Mouse (Mus musculus): ENCODE results near the gene Acox2. TPM values are rescaled to one million over a fixed set of nuclear protein-coding genes. Genes with fewer than 3 reads are reported as not detected.

Gene Acox2
- total RNA-seq, 2 experiments from 2014 or later: 0.37 TPM; not detected in 1

- intact Hi-C loops (cut with DNase I): no loop called here
- DNase-seq: no peak
Observed at GRCm38 (mm10) chr14:8250141-8250871, 8.8 kb downstream of the Acox2 start.

DNA sequence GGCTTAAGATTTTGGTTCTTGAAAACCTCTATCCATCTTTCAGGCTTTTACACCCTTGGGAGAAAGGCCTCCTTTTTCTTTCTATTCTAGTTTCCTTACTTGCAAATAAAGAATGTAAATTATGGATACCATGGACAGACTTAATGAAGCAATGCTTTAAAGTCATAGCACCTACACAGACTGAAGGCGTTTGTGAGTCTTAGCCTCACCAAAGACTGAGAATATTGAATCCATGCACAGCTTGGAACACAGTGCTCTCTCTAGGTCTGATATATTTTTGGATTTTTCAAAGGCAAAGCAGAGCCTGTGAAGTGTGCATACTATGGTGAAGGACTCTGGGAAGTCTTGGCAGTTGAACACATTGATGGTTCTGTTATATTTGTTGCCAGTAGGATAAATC, 9.9 kb downstream of the Acox2 start:
- intact Hi-C loops (cut with DNase I): no loop called here

GRCm38 (mm10) chr14:8246878-8247277, 12.3 kb downstream of the Acox2 start:
- intact Hi-C loops (cut with DNase I): no loop called here
- no peak for DNase-seq

More for the DNA sequence above, 9.9 kb downstream of the Acox2 start:
- DNase-seq: no peak

GRCm38 (mm10) chr14:8244211-8244611, 14.9 kb downstream of the Acox2 start:
- intact Hi-C loops (cut with DNase I): no loop called here
- DNase-seq: no peak

- intact Hi-C loops (cut with DNase I): no loop called here
- DNase-seq: no peak
Observed at GRCm38 (mm10) chr14:8243136-8243888, 15.8 kb downstream of the Acox2 start.

GRCm38 (mm10) chr14:8242388-8242920, 16.7 kb downstream of the Acox2 start:
- no peak for DNase-seq
- intact Hi-C loops (cut with DNase I): no loop called here

GRCm38 (mm10) chr14:8241816-8242215, 17.3 kb downstream of the Acox2 start:
- intact Hi-C loops (cut with DNase I): no loop called here
- no peak for DNase-seq

- no peak for DNase-seq
- intact Hi-C loops (cut with DNase I): no loop called here
Observed at GRCm38 (mm10) chr14:8233252-8233651, 25.9 kb downstream of the Acox2 start.

GRCm38 (mm10) chr14:8232155-8232910, 26.8 kb downstream of the Acox2 start:
- intact Hi-C loops (cut with DNase I): no loop called here

DNA sequence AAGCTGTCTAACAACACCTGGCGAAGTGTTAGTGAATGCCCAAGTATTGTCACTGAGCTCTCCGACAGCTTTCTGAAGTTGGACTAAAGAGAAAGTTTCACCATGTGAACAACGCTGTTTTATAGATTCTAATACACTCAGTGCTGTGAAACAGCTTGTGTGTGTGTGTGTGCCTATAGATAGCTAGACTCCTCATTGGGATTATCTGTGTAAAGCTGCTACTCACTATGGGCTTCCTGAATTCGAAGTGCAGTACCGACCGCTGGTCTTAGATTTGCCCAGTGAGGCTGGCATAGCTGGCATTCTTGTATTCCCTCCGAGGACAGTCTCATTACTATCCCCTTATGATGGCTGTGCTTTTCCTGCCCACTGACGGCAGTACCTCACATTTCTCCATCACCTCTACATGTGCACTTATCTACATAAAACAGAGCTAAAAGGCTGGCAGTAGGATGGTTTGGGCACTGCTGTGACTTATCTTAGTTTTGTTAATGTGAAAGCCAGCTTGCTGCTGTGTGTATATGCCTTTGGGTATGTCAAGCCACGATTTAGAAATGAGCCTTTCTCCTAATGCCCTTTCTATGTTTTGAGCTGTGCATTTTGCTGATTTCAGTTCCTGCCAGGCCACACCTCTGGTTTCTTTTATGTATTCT, 29.7 kb downstream of the Acox2 start:
- intact Hi-C loops (cut with DNase I): no loop called here
- no peak for DNase-seq

More at GRCm38 (mm10) chr14:8232155-8232910, 26.8 kb downstream of the Acox2 start:
- no peak for DNase-seq

GRCm38 (mm10) chr14:8224805-8225204, 34.3 kb downstream of the Acox2 start:
- intact Hi-C loops (cut with DNase I): no loop called here
- no peak for DNase-seq

DNA sequence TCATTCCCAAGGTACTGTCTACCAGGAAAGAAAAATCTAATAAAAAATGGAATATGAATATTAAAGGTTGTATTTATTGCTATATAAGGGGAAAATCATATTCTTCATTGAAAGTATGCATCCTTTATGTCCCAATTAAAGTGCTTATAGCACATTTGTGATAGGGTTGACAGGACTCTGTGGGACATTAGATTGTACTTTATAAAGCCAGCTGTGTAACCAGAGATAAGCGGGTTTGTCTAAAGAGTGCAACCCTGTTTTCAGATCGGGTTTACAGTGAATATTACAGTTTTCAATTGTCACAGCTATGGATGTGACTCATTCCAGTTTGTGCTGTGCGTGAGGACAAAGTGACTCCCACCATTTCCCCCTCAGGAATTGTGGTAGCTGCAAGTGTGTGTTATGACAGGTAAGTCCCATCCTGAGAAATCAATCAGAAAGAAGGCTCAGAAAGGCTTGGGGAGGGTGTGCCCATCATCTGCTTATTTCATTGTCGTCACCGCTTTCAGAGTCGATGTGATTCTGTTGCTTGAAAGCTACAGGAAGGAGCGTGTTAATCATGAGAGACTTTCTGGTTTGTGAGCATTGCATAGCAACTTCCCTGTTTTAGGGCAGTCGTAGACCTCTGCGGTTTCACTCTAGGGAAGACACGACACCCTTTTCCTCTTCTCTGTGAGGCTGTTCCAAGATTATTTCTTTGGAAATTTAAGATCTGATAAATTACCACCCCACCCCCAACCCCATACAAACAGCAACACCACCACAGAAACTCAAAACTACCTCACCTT, 35.5 kb downstream of the Acox2 start:
- intact Hi-C loops (cut with DNase I): no loop called here

DNA sequence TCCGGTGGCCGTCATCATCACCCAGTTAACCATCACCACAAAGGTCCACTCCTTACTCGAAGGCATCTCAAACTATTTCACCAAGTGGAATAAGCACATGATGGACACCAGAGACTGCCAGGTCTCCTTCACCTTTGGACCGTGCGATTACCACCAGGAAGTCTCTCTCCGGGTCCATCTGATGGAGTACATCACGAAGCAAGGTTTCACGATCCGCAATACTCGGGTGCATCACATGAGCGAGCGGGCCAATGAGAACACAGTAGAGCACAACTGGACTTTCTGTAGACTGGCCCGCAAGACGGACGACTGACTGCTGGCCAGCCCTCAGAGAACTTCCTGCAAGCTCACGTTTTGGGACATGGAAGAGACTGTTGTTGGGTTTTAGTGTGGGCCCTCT, 36.6 kb downstream of the Acox2 start:
- no peak for DNase-seq
- intact Hi-C loops (cut with DNase I): no loop called here

More for the DNA sequence above, 35.5 kb downstream of the Acox2 start:
- DNase-seq: no peak

GRCm38 (mm10) chr14:8220912-8221311, 38.2 kb downstream of the Acox2 start:
- intact Hi-C loops (cut with DNase I): no loop called here
- no peak for DNase-seq

DNA sequence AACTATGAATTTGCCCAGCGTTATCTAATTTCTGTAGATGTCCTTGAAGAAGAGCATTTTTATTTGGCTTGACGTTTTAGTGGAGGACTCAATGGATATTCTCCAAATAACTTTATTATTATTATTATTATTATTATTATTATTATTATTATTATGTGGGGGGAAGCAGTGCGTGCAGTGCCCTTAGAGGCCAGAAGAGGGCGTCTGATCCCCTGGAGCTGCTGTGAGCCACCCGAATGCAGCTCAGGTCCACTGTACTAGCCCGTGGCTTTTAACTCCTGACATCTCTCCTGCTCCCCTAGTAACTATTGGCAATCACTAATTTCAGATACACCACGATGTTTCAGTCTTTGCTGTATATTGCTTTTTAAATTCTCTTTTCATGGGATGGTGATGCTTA, 38.8 kb downstream of the Acox2 start:
- intact Hi-C loops (cut with DNase I): no loop called here
- no peak for DNase-seq

DNA sequence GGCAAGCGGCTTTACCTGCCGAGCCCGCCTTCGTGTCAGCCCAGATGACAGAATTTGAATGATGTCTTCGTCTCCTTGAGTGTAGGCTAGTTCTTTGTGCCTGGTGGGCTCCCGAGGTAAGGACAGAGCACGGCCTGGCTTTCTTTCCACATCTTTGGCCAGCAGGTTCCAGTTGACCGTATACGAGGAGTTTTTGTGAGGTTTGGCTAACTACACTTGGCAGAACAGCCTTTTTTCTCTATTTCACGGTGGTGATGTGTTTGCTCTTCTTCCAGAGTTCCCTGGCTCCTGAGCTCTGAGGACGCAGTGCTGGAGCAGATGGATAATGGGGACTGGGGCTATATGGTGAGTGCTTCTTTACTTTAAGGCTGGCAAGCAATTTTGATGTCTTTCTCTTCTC, 39.3 kb downstream of the Acox2 start:
- intact Hi-C loops (cut with DNase I): no loop called here
- DNase-seq: no peak

- intact Hi-C loops (cut with DNase I): no loop called here
- DNase-seq: no peak
Observed at GRCm38 (mm10) chr14:8218730-8219380, 40.3 kb downstream of the Acox2 start.

DNA sequence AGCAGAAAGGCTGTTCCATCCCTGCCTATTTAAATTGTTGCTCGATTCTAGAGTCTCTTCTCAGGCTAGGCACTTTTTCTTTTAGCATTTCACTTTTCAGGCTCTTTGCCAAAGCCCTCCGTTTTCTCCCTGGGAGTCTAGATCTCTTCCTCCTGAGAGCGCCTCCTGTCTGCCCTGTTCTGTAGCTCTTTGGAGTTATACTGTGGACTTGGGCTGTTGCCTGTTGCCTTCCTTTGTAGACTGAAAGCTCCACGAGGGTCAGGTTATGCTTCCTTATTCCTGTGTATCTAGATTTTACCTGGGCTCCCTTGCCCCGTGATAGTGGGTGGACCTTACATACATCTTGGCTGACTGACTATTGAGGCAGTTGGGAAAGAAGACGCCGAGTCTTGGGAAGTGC, 40.9 kb downstream of the Acox2 start:
- intact Hi-C loops (cut with DNase I): no loop called here
- no peak for DNase-seq

GRCm38 (mm10) chr14:8216100-8216499, 43.1 kb downstream of the Acox2 start:
- intact Hi-C loops (cut with DNase I): no loop called here
- DNase-seq: no peak

Measured in gastrocnemius, postnatal 36 days (tissue).